Mouse (Mus musculus) stomach, postnatal 0 days (tissue): ENCODE measurements around the gene Lifr. TPM values are rescaled to one million over a fixed set of nuclear protein-coding genes. Genes with fewer than 3 reads are reported as not detected.
A peak's percentile ranks its signal among the peaks of the same experiment; 100 is the strongest.

Experiments
- ATAC-seq: fragments of 200-750 bp; cut with Nextera tagmentation; 2 replicates; pipeline ENCODE4 v1.8.0; 2017; ENCODE audit not compliant: low FRiP score, low TSS enrichment
- DNase-seq: peaks from one replicate; pipeline ENCODE4 v3.0.0-alpha.2; 2016; ENCODE audit warnings: low spot score
- H3K27ac ChIP-seq: fragments of 300-500 bp; sonication (generic); replicated peaks from 2 replicates; pipeline ENCODE4 v1.5.1; 2014; ENCODE audit warnings: mild to moderate bottlenecking, control low read depth
- H3K27me3 ChIP-seq: fragments of 300-500 bp; sonication (generic); 2 replicates; pipeline ENCODE4 v1.6.1; 2014; ENCODE audit warnings: low read length; ENCODE audit not compliant: control insufficient read depth, insufficient read depth
- H3K36me3 ChIP-seq: fragments of 300-500 bp; sonication (generic); 2 replicates; pipeline ENCODE4 v1.6.1; 2014; ENCODE audit warnings: low read length, mixed read lengths; ENCODE audit not compliant: control insufficient read depth, insufficient read depth
- H3K4me1 ChIP-seq: fragments of 300-500 bp; sonication (generic); replicated peaks from 2 replicates; pipeline ENCODE4 v1.6.1; 2014; ENCODE audit warnings: antibody characterized with exemption; ENCODE audit not compliant: control insufficient read depth, insufficient read depth
- H3K4me2 ChIP-seq: fragments of 300-500 bp; sonication (generic); replicated peaks from 2 replicates; pipeline ENCODE4 v1.6.1; 2014; ENCODE audit warnings: low read depth, mild to moderate bottlenecking, control low read depth, moderate library complexity
- H3K4me3 ChIP-seq: fragments of 300-500 bp; sonication (generic); 2 replicates; pipeline ENCODE4 v1.5.1; 2014; ENCODE audit warnings: low read depth, low read length, control low read depth
- H3K9ac ChIP-seq: fragments of 300-500 bp; sonication (generic); 2 replicates; pipeline ENCODE4 v1.6.1; 2014; ENCODE audit warnings: mild to moderate bottlenecking, low read length, control low read depth, mixed read lengths
- H3K9me3 ChIP-seq: fragments of 300-500 bp; sonication (generic); 2 replicates; pipeline ENCODE4 v1.6.1; 2016; ENCODE audit warnings: low read length; ENCODE audit not compliant: control insufficient read depth
- CTCF ChIP-seq: IDR thresholded peaks from 2 replicates; pipeline ENCODE4 v1.5.1; 2016; ENCODE audit warnings: antibody characterized with exemption, low read depth, mild to moderate bottlenecking, moderate library complexity
- EP300 ChIP-seq: optimal IDR thresholded peaks from 2 replicates; pipeline ENCODE3; 2016; ENCODE audit warnings: antibody characterized with exemption
- WGBS: fragments of 180-500 bp; shearing (Covaris S2); extraction: QIAGEN DNeasy Blood & Tissue Kit; methylation state at CpG from one replicate; pipeline ENCODE4 v1.1.7; 2014; 5-methylcytosine and 5-hydroxymethylcytosine counted together
- polyA plus RNA-seq: library from polyadenylated mRNA; unstranded; fragments of >200 nt; fragmentation: Nextera tagmentation; extraction: Ambion mirVana; gene quantifications from 2 replicates; pipeline ENCODE4 v1.2.1, GENCODE M21; 2015

Lifr gene
- polyA plus RNA-seq, 1 experiment from 2014 or later = 15.6 TPM

- peaks cover 5% of the 10 kb centered on the region; the same call in 1 of the 2 replicates for H3K4me1 ChIP-seq
- TF ChIP-seq EP300 (no peak), CTCF (no peak)
- H3K4me3 ChIP-seq = no peak overlapping the region
- no peak overlapping the region for H3K27ac ChIP-seq
- no peak overlapping the region for H3K9ac ChIP-seq
- no peak overlapping the region for H3K4me2 ChIP-seq
- H3K9me3 ChIP-seq = no peaks in the 10 kb centered on the region
- WGBS = 63% methylated on average over 6 of the region's 6 CpGs
- no peaks in the 10 kb centered on the region for H3K36me3 ChIP-seq
- H3K27me3 ChIP-seq = no peaks in the 10 kb centered on the region
- ATAC-seq (no peak), DNase-seq (no peak)
These were observed 109.9 kb downstream of the Lifr start for GRCm38 (mm10) chr15:7200286-7200685.

GRCm38 (mm10) chr15:7201421-7202380 lies 111.3 kb downstream of the Lifr start:
- H3K9me3 ChIP-seq = no peaks in the 10 kb centered on the region
- H3K27ac ChIP-seq = peak overlapping the region; percentile 92
- no peaks in the 10 kb centered on the region for H3K36me3 ChIP-seq
- H3K27me3 ChIP-seq = no peaks in the 10 kb centered on the region
- no peak overlapping the region for H3K4me3 ChIP-seq
- WGBS = 28% methylated on average over 9 of the region's 9 CpGs
- H3K4me1 ChIP-seq = peaks cover 5% of the 10 kb centered on the region; the same call in 1 of the 2 replicates
- ATAC-seq = peak; percentile 82
- H3K9ac ChIP-seq = no peak overlapping the region
- TF ChIP-seq CTCF (peak; percentile 14; the same call in 1 of the 2 replicates), EP300 (peak; percentile 75)
- H3K4me2 ChIP-seq = no peak overlapping the region; the same call in 1 of the 2 replicates
- DNase-seq = peak; percentile 36

- Histone ChIP-seq H3K4me1 (peaks cover 5% of the 10 kb centered on the region; the same call in 1 of the 2 replicates), H3K36me3 (no peaks in the 10 kb centered on the region; the same call in 1 of the 2 replicates), H3K4me2 (no peak overlapping the region), H3K4me3 (no peak overlapping the region), H3K27ac (peak overlapping the region; percentile 84), H3K9ac (no peak overlapping the region), H3K9me3 (no peaks in the 10 kb centered on the region), H3K27me3 (no peaks in the 10 kb centered on the region)
- no peak for TF ChIP-seq CTCF
- no peak for TF ChIP-seq EP300
- DNase-seq = no peak
- no peak for ATAC-seq
- 93% methylated on average over 5 of the region's 5 CpGs for WGBS
These were observed 112.6 kb downstream of the Lifr start for GRCm38 (mm10) chr15:7202981-7203380.

- no peaks in the 10 kb centered on the region for H3K27me3 ChIP-seq
- WGBS = 38% methylated on average over 9 of the region's 9 CpGs
- no peak overlapping the region for H3K9ac ChIP-seq
- H3K9me3 ChIP-seq = no peaks in the 10 kb centered on the region
- peaks cover 5% of the 10 kb centered on the region; the same call in 1 of the 2 replicates for H3K4me1 ChIP-seq
- no peak overlapping the region for H3K4me2 ChIP-seq
- H3K36me3 ChIP-seq = no peaks in the 10 kb centered on the region; the same call in 1 of the 2 replicates
- H3K4me3 ChIP-seq = no peak overlapping the region
- ATAC-seq = peak; percentile 16; the same call in 1 of the 2 replicates
- no peak for DNase-seq
- H3K27ac ChIP-seq = peak overlapping the region; percentile 84
- no peak for TF ChIP-seq CTCF
- no peak for TF ChIP-seq EP300
These were observed 113.4 kb downstream of the Lifr start for GRCm38 (mm10) chr15:7203606-7204330.

DNA sequence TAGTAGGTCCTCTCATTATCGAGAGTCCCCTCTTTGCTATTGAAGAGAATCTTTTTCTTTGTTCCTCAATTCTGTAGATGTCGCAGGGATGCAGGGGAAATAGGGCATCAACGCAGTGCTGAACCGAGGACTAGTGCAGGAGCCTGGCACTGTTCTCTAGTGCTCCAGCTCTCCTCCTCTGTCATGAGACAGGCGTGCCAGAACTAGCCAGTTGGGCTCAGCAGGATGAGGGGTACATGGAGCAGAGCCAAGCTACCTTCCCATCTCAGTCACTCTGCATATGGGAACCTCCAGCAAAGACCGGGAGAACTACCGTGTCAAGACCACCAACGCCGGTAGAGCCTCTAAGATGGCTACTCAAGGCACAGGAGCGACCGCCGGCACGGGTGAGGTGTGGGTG lies 114.5 kb downstream of the Lifr start:
- TF ChIP-seq EP300 = no peak
- no peak for TF ChIP-seq CTCF
- H3K4me3 ChIP-seq = no peak overlapping the region
- H3K36me3 ChIP-seq = no peaks in the 10 kb centered on the region; the same call in 1 of the 2 replicates
- no peaks in the 10 kb centered on the region for H3K27me3 ChIP-seq
- H3K9me3 ChIP-seq = no peaks in the 10 kb centered on the region
- H3K4me2 ChIP-seq = no peak overlapping the region
- DNase-seq = no peak
- 85% methylated on average over 13 of the region's 13 CpGs for WGBS
- no peak overlapping the region for H3K9ac ChIP-seq
- H3K27ac ChIP-seq = no peak overlapping the region
- ATAC-seq = no peak
- peaks cover 5% of the 10 kb centered on the region; the same call in 1 of the 2 replicates for H3K4me1 ChIP-seq
